ENCODE assay signal across 19 mouse cellular contexts in genomic region chr12:80034100-80034499, GRCm38 (mm10).
A peak's percentile ranks its signal among the peaks of the same experiment; 100 is the strongest.
DNase-seq lines count a peak whose midpoint lies in the region; ATAC-seq and TF ChIP-seq lines count a peak whose summit lies in the region.
"Had no signal": no experiment of that assay in that cellular context is flagged by ENCODE, and none has a peak within 500 bp of the region (broad histone marks: within the 10 kb centered on the region; RNA-seq: fewer than 3 reads in every experiment).

No protein-coding gene starts in this region.

- H3K4me2 ChIP-seq in stomach, postnatal 0 days (replicated peaks; ENCODE audit: low read depth), result no peak overlapping the region
- H3K4me2 ChIP-seq: embryonic facial prominence, embryonic 12.5 days; forebrain, embryonic 12.5 days; heart, embryonic 13.5 days; hindbrain, embryonic 13.5 days; intestine, embryonic 15.5 days had no signal

- no peaks in the 10 kb centered on the region for H3K36me3 ChIP-seq in stomach, postnatal 0 days (ENCODE audit: control insufficient read depth, insufficient read depth, low read length)
- H3K36me3 ChIP-seq: embryonic facial prominence, embryonic 12.5 days; forebrain, embryonic 12.5 days; heart, embryonic 13.5 days; hindbrain, embryonic 13.5 days; intestine, embryonic 15.5 days had no signal

- H3K9me3 ChIP-seq in stomach, postnatal 0 days (ENCODE audit: control insufficient read depth, low read length), result no peaks in the 10 kb centered on the region
- H3K9me3 ChIP-seq: embryonic facial prominence, embryonic 12.5 days; forebrain, embryonic 12.5 days; heart, embryonic 13.5 days; hindbrain, embryonic 13.5 days; intestine, embryonic 15.5 days had no signal

- no peaks in the 10 kb centered on the region for H3K4me1 ChIP-seq in stomach, postnatal 0 days (replicated peaks; ENCODE audit: control insufficient read depth, insufficient read depth)

- DNase-seq in cerebellum, adult 9-11 months, result peak; percentile 18
- DNase-seq in cerebellum, postnatal 36 days, result no peak
- DNase-seq in gastrocnemius, postnatal 14 days, result peak; percentile 32
- DNase-seq in gastrocnemius, adult 18-20 months (ENCODE audit: low spot score), result no peak
- peak; percentile 23 to 45 for DNase-seq in layer of hippocampus, postnatal 10 days (ENCODE audit: low spot score in 2 of 2)
- no peak for DNase-seq in layer of hippocampus, adult 11-12 months (ENCODE audit: low spot score)
- no peak for DNase-seq in stomach, postnatal 0 days (ENCODE audit: low spot score)
- DNase-seq: adrenal gland, postnatal 14 days; forebrain, postnatal 0 days; heart, postnatal 4 days; kidney, adult 18-20 months had no signal

- H3K4me3 ChIP-seq in stomach, postnatal 0 days (ENCODE audit: low read depth, low read length), result no peak overlapping the region
- H3K4me3 ChIP-seq: embryonic facial prominence, embryonic 12.5 days; forebrain, embryonic 12.5 days; heart, embryonic 13.5 days; hindbrain, embryonic 13.5 days; intestine, embryonic 15.5 days had no signal

- intact Hi-C loops in gastrocnemius, postnatal 14 days (cut with DNase I; ENCODE audit: low total_unique reads), result no loop called here

- 94% methylated on average over 5 of the region's 5 CpGs for WGBS in stomach, postnatal 0 days

- TF ChIP-seq EP300 in stomach, postnatal 0 days (optimal IDR thresholded peaks at IDR 0.05), result no peak

- H3K9ac ChIP-seq in stomach, postnatal 0 days (ENCODE audit: low read length), result no peak overlapping the region
- H3K9ac ChIP-seq: embryonic facial prominence, embryonic 12.5 days; forebrain, embryonic 12.5 days; forebrain, postnatal 0 days; heart, embryonic 13.5 days; hindbrain, embryonic 13.5 days; intestine, embryonic 15.5 days had no signal

- no peak for TF ChIP-seq CTCF in stomach, postnatal 0 days (IDR thresholded peaks at IDR 0.05; ENCODE audit: low read depth)

- H3K27me3 ChIP-seq in stomach, postnatal 0 days (ENCODE audit: control insufficient read depth, insufficient read depth, low read length), result no peaks in the 10 kb centered on the region
- H3K27me3 ChIP-seq: CH12.LX; embryonic facial prominence, embryonic 12.5 days; forebrain, embryonic 12.5 days; heart, embryonic 13.5 days; hindbrain, embryonic 13.5 days; intestine, embryonic 15.5 days; Patski had no signal

- H3K27ac ChIP-seq in stomach, postnatal 0 days (replicated peaks), result peak overlapping the region; percentile 53; the same call in 1 of the 2 replicates
- H3K27ac ChIP-seq: forebrain, embryonic 12.5 days; heart, embryonic 13.5 days; hindbrain, embryonic 13.5 days; intestine, embryonic 15.5 days had no signal

- ATAC-seq in stomach, postnatal 0 days (ENCODE audit: low FRiP score, low TSS enrichment), result no peak
- ATAC-seq: activated CD4-positive, CD25-positive, alpha-beta regulatory T cell, adult 4 months; forebrain, postnatal 0 days; Patski had no signal

Comparison
In these comparisons a context has a peak if more than half of its experiments do, and no peak if none do; other contexts are left out.
1. DNase-seq: peak in cerebellum, adult 9-11 months (single experiment), gastrocnemius, postnatal 14 days (single experiment) and layer of hippocampus, postnatal 10 days (2 of 2); none in cerebellum, postnatal 36 days (0 of 2), gastrocnemius, adult 18-20 months (single experiment), layer of hippocampus, adult 11-12 months (single experiment) and stomach, postnatal 0 days (single experiment).